Mouse (Mus musculus): Measurements from ENCODE around the gene Setd5.

DNA sequence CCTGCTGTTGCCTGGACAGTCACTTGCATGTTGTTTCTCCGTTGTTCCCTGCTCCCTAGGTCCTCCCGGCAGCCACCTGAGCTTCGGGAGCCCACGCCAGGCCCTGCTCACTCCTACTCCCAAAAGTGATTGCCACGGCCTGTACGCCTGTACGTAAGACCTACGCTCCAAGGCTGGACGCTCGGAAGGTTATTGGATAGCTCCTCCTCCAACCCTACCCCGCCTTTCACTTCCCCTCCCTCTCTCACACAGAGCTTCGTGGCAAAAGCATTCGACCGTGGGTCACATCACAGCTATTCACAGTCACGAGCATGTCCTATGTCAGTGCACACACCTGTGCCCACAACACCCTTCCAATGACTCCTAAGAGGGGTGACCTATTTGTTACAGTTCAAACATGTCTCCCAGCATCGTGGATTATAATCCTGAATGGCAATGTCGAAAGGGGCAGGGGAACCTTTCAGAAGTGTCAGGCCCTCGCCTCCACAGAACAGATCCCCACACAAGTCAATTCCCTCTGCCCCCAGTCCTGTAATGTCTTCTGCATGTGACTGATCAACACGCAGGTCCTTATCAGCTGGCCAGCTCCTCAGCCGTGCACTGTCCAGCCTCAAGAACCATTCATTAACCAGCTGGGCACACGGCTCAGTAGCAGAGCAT, 107.8 kb downstream of the Setd5 start:
- TF ChIP-seq CTCF (IDR thresholded peaks at IDR 0.05; ENCODE audit: borderline replicate concordance, insufficient read depth, low read length), result no peak
- no peak for TF ChIP-seq POLR2A (IDR thresholded peaks at IDR 0.05; ENCODE audit: low read depth, low read length)
